Mouse (Mus musculus): ENCODE measurements at regions not wholly inside any gene's neighbourhood (a gene's known extent, or its start where the extent isn't known, plus 50 kb on each side); places are given as distances from the start of the nearest gene placed in this dataset.
"Not testable (repeated sequence)": the region's sequence is repeated elsewhere in the genome, so short reads cannot be mapped to it uniquely, and the experiment has no call there.

GRCm38 (mm10) chr7:75360874-75361273 lies 51.8 kb upstream of the Sv2b start:
- no peak for DNase-seq

GRCm38 (mm10) chr7:75362541-75362940 lies 53.5 kb upstream of the Sv2b start:
- DNase-seq: no peak

GRCm38 (mm10) chr7:75365480-75365879 lies 56.4 kb upstream of the Sv2b start:
- no peak for DNase-seq

DNA sequence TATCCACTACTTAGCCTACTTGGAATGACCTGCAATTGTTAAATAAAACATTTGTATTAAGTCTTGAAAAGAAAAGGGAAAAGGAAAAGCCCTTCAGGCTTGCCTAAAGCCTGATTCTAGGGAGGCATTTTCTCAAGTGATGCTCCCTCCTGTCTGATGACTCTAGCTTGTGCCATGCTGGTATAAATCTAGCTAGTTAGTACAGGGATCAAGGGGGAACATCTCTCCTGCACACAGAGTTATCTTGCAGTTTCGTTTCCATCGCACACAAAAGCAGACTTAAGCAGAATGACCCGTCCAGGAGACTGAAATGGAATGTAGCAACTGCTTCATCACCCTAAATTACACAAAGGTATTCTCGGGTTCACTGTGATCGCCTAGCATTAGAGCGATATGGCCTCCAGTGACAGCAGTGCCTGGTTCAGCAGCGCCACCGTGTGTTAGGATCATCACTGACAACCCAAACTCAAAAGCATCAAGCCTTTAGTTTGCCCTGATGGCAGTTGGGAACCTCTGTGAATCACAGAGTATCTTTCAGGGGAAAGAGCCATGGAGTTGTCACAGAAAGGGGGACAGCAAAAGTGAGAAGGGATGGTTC lies 57.3 kb upstream of the Sv2b start:
- peak; percentile 84 for DNase-seq

GRCm38 (mm10) chr7:75368315-75368714 lies 59.3 kb upstream of the Sv2b start:
- DNase-seq: no peak

DNA sequence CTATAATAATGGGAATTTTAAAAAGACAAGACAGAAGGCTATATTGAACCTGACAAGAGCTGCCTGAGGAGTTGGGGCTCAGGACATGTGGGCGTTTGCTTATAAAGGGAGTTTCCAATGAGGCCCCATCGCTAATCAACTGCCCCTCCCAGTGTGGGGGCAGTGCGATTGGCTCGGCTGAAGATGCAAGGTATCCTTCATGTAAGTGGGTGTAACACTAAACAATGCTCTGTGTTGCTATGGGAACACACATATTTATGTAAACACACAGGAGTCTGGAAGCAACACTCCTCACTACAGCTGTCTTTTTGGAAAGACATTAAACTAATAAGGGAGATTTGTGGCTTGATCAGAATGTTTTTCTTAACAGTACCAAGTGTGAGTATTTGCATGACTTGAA lies 60.3 kb upstream of the Sv2b start:
- no peak for DNase-seq

GRCm38 (mm10) chr7:75370595-75371519 lies 61.8 kb upstream of the Sv2b start:
- peak; percentile 91 for DNase-seq

DNA sequence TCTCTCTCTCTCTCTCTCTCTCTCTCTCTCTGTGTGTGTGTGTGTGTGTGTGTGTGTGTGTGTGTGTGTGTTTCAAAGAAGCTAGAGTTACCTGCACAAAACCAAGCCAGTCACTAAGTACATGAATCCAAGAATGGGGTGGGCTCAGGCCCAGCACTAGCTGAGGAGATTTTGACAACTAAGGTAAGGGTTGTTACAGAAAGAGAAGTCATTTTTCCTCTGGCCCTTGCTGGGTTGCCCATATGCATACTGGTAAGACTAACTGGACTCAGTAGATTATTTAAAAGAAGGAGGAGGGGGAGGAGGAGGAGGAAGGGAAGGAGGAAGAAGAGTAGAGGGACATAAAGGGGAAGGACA lies 62.4 kb upstream of the Sv2b start:
- DNase-seq: no peak

- DNase-seq: peak; percentile 13
Observed at GRCm38 (mm10) chr7:75371991-75372390, 62.9 kb upstream of the Sv2b start.

DNA sequence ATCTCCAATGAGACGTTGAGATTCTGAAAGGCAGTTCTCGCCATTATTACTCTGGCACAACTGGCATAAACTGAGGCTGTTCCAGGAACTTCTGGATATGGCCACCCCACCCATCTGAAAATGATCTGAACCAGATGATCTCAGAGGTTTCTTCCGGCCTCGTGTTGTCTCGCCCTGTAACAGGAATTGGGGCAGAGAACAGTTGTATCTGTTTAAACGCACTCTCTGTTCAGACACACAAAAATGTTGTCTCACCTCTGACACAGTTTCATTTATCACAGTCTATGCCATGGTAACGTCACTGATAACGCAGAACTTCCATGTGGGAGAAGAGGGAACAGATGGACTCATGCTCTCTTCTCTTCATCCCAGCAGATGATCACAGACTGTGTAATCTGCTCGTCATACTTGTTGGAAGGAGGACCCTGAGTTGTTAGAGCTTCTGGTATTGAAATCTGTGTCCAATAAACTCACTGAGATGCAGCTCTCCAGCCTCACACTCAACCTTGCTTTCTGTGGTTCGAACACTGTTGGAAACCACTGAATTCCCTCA lies 63.9 kb upstream of the Sv2b start:
- no peak for DNase-seq

DNA sequence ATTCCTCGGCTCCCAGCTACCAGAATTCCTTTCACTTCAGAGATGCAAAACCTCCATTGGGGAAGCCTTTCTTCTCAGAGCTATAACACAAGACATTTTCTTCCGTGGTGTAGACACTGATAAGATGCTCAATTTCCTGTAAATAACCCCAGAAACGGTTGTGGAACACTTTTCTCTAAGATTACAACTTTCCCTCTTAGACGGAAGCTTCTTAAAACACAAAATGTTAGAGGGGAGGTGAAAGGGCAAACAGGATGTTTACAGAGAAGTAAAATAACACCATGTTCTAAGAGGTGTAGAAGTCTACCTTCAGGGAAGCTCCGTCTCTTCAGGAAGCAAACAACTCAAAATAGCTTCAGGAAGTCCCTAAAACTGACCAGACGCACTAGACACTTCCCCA lies 65.4 kb upstream of the Sv2b start:
- no peak for DNase-seq

GRCm38 (mm10) chr7:75379595-75379994 lies 70.5 kb upstream of the Sv2b start:
- no peak for DNase-seq

DNA sequence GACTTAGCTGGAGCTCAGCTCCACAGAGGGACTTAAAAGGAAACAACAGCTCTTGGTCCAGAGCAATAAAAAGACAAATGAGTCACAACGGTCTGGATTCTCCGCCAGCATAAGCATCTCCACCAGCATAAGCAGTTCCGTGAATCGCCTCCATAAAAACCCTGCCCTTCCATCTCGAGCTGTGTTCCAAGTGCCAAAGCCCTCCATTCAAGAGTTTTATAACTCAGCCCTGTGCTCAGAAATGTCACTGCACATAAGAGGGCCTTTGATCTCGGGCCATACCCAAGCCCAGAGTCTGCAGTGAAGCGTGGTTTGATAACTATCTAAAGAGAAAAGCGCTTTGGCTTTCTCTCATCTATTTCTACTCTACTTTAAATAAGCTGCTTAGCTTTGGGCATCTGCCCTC lies 70.8 kb upstream of the Akap13 start:
- DNase-seq: peak; percentile 29

GRCm38 (mm10) chr7:75387033-75387432 lies 68.3 kb upstream of the Akap13 start:
- DNase-seq: no peak

- DNase-seq: no peak
Observed at GRCm38 (mm10) chr7:75387821-75388431, 67.4 kb upstream of the Akap13 start.

DNA sequence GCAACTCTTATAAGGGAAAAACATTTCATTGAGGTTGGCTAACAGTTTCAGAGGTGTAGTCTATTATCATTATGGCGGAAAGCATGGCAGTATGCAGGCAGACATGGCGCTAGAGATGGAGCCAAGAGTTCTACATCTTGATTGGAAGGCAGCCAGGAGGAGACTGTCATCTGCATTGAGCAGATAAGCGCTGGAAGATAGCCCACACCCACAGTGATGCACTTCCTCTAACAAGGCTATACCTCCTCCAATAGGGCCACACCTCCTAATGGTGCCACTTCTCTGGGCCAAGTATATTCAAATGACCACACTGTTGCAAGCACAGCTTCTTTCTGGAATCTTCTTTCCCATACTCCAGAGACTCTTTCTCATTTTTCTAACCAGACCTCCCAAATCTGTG lies 65.2 kb upstream of the Akap13 start:
- DNase-seq: peak; percentile 44

- DNase-seq: no peak
Observed at GRCm38 (mm10) chr7:75392783-75393182, 62.6 kb upstream of the Akap13 start.

DNA sequence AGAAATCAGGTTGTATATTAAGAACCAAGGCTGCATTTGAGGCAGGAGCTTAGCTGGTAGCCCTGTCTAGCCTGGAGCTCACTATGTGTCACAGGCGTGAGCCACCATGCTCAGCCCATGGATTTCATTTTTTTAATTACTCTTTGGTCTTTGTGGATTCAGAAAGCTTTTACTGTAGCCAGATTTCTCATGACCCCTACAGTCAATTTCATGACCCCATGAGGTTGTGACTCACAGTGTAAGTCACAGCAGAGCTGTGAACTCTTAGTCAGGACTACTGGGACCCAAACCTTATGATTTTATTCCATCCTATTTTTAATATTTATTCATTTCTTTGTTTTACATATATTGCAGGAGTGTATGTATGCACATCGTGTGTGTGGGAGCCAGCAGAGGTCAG lies 61.9 kb upstream of the Akap13 start:
- no peak for DNase-seq

DNA sequence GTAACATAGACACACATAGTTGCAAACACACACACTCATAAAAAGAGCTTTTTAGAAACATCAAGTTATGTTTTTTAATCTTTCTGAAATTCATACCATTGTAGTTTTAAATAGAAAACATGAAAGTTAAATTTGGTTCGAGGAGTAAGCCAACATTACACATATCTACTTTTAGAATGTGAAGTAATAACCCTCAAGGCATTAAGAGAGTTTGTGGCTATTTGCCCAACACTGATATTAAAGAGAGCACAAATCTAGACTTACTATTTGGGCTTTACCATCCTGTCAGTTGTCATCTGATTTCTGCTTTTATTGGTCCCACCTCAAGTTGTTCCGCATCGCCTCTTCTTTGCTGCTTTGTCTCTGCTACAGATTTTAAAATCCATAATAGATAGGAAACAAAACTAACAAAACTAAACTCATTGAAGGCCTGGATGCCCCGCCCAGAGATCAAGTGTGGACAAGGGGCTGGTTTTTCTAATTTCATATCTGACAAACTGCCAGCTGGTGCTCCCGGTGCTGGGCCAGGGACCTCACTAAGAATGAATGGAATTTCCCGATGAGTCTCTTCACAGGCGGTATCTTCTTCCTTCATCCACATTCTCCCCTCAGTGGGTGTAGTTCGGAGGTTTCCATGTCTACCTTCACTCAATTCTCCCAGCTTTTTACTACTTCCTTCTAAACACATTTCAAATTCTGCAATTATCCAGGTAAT lies 60.3 kb upstream of the Akap13 start:
- no peak for DNase-seq

- peak; percentile 63 for DNase-seq
Observed at GRCm38 (mm10) chr7:75397559-75397958, 57.8 kb upstream of the Akap13 start.

- not testable (repeated sequence) for DNase-seq
Observed at GRCm38 (mm10) chr7:75398480-75398879, 56.9 kb upstream of the Akap13 start.

GRCm38 (mm10) chr7:75398904-75399724 lies 56.2 kb upstream of the Akap13 start:
- DNase-seq: peak; percentile 84

Data from lung, postnatal 10 days (tissue).